Mouse (Mus musculus): ENCODE measurements around the gene Treh. TPM values are rescaled to one million over a fixed set of nuclear protein-coding genes. Genes with fewer than 3 reads are reported as not detected.

Gene Treh
- polyA plus RNA-seq, 1 experiment from 2014 or later = 2.2 TPM

DNA sequence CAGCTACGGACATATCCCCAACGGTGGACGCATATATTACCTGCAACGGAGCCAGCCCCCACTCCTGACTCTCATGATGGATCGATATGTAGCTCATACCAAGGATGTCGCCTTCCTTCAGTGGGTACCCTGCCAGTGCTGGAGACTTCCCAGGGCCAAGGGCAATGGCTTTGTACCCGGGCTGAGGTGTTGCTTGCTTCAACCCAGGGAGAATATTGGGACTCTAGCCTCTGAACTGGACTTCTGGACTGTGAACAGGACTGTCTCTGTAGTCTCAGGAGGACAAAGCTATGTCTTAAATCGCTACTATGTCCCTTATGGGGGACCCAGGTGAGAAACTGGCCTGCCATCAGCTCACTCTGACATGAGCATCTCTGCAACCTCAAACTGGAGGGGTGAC lies 10.0 kb downstream of the Treh start:
- H3K27ac ChIP-seq = no peak overlapping the region
- H3K9ac ChIP-seq (ENCODE audit: low read depth, low read length) = no peak overlapping the region
- no peak overlapping the region for H3K4me2 ChIP-seq (ENCODE audit: low read length)
- peaks cover 7% of the 10 kb centered on the region; the same call in 1 of the 2 replicates for H3K36me3 ChIP-seq (ENCODE audit: insufficient read depth, low read length)
- no peaks in the 10 kb centered on the region for H3K27me3 ChIP-seq (ENCODE audit: insufficient read depth, low read length)
- ATAC-seq (replicated peaks; ENCODE audit: low FRiP score, low read depth) = no peak
- TF ChIP-seq CTCF (IDR thresholded peaks at IDR 0.05; ENCODE audit: low read depth) = no peak
- H3K4me1 ChIP-seq (replicated peaks; ENCODE audit: insufficient read depth, low read length) = peaks cover 7% of the 10 kb centered on the region
- no peaks in the 10 kb centered on the region for H3K9me3 ChIP-seq (replicated peaks; ENCODE audit: low read length)
- DNase-seq (ENCODE audit: low spot score) = no peak
- WGBS = 86% methylated on average over 8 of the region's 8 CpGs
- no peak overlapping the region for H3K4me3 ChIP-seq (replicated peaks; ENCODE audit: low read depth, low read length)

DNA sequence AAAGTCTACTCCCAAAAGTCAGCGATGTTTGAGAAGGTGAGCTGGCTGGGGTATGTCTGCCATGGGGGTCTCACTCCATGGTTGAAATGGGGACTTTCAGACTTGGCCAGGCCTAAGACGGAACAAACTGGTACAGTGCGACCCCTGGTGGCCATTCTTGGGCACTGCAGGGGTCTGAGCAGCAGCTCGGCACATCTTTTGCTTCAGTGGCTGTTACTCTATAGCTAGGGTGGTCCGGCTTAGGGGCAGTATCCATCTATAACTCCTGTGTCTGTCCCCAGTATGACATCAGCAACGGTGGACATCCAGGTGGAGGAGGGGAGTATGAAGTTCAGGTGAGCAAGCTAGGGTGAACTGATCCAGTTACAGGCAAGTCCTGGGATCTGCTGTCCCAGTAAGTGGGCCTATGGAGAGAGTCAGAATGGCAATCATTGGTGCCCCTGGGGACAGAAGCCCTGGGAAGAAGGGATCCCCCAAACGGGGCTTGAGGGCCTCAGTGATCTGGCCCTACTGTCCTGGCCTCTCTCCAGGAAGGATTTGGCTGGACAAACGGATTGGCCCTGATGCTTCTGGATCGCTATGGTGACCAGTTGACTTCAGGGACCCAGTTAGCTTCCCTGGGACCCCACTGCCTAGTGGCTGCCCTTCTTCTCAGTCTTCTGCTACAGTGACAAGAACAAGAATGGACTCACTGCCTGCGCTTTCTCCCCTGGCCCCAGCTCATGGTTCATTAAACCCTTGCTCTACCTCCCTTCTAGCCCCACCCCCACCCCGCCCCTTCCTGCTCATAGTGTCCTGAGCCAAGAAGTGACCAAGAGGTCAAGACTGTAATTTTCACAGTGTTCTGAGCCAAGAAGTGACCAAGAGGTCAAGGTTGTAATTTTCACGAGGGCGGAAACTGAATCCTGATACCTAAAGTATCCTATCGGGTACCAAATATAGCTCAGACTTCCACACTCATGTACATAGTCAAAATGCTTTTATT lies 12.6 kb downstream of the Treh start:
- DNase-seq (ENCODE audit: low spot score) (peak; percentile 85), ATAC-seq (replicated peaks; ENCODE audit: low FRiP score, low read depth) (peak; percentile 44; the same call in 1 of the 2 replicates)
- Histone ChIP-seq H3K36me3 (ENCODE audit: insufficient read depth, low read length) (peaks cover 21% of the 10 kb centered on the region; the same call in 1 of the 2 replicates), H3K4me2 (ENCODE audit: low read length) (no peak overlapping the region), H3K4me3 (replicated peaks; ENCODE audit: low read depth, low read length) (no peak overlapping the region), H3K4me1 (replicated peaks; ENCODE audit: insufficient read depth, low read length) (peaks cover 7% of the 10 kb centered on the region), H3K27ac (peak overlapping the region; percentile 33; the same call in 1 of the 2 replicates), H3K9me3 (replicated peaks; ENCODE audit: low read length) (no peaks in the 10 kb centered on the region), H3K9ac (ENCODE audit: low read depth, low read length) (no peak overlapping the region), H3K27me3 (ENCODE audit: insufficient read depth, low read length) (no peaks in the 10 kb centered on the region)
- 14% methylated on average over 14 of the region's 14 CpGs for WGBS
- TF ChIP-seq CTCF (IDR thresholded peaks at IDR 0.05; ENCODE audit: low read depth) = peak; percentile 99

DNA sequence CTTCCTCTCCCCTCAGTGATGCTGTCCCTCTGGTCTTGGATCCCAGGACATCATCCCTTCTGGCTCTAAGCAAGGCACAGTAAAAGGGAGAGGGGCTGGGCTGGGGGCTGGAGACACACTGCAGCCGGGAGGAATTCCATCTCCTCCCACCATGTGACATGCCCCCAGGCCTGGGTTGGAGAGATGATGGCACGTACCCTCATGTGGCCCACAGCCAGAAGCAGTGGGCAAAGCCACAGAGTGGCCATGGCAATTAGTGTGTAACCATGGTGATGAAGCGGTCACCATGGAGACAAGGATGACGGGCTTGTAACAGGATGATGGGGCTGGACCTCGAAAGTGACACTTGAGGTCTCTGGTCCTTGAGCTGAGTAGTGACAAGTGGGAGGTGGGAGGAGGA lies 13.6 kb downstream of the Treh start:
- peaks cover 21% of the 10 kb centered on the region; the same call in 1 of the 2 replicates for H3K36me3 ChIP-seq (ENCODE audit: insufficient read depth, low read length)
- TF ChIP-seq CTCF (IDR thresholded peaks at IDR 0.05; ENCODE audit: low read depth) = no peak
- 49% methylated on average over 5 of the region's 5 CpGs for WGBS
- peak overlapping the region; percentile 1; the same call in 1 of the 2 replicates for H3K27ac ChIP-seq
- DNase-seq (ENCODE audit: low spot score) = no peak
- H3K4me1 ChIP-seq (replicated peaks; ENCODE audit: insufficient read depth, low read length) = peaks cover 7% of the 10 kb centered on the region
- H3K9ac ChIP-seq (ENCODE audit: low read depth, low read length) = no peak overlapping the region
- no peak overlapping the region for H3K4me2 ChIP-seq (ENCODE audit: low read length)
- no peaks in the 10 kb centered on the region for H3K27me3 ChIP-seq (ENCODE audit: insufficient read depth, low read length)
- H3K9me3 ChIP-seq (replicated peaks; ENCODE audit: low read length) = no peaks in the 10 kb centered on the region
- no peak overlapping the region for H3K4me3 ChIP-seq (replicated peaks; ENCODE audit: low read depth, low read length)
- ATAC-seq (replicated peaks; ENCODE audit: low FRiP score, low read depth) = no peak

DNA sequence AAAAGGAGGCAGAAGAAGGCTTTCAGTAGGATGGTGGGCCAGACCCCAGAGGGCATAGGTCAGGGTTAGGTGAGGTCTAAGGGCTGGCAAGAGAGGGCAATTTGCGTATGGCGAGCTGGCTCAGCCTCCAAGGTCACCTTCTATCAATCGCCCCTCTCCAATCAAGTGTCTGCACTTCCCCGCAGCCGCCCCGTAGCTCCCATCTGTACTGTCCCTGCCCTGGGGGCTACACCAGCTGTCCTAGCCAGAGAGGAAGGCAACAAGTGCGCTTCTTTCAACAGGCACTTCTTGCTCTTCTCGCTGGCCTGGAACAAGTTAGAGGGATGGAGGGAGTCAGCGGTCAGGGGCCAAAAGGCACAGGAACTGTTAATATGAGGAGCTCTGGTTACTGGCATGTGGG lies 15.0 kb downstream of the Treh start:
- H3K9ac ChIP-seq (ENCODE audit: low read depth, low read length) = no peak overlapping the region

GRCm38 (mm10) chr9:44690641-44691040 lies 17.6 kb downstream of the Treh start:
- no peak for TF ChIP-seq CTCF (IDR thresholded peaks at IDR 0.05; ENCODE audit: low read depth)
- Histone ChIP-seq H3K4me2 (ENCODE audit: low read length) (no peak overlapping the region), H3K4me3 (replicated peaks; ENCODE audit: low read depth, low read length) (no peak overlapping the region), H3K4me1 (replicated peaks; ENCODE audit: insufficient read depth, low read length) (peaks cover 4% of the 10 kb centered on the region), H3K27me3 (ENCODE audit: insufficient read depth, low read length) (no peaks in the 10 kb centered on the region), H3K9ac (ENCODE audit: low read depth, low read length) (no peak overlapping the region), H3K27ac (no peak overlapping the region), H3K36me3 (ENCODE audit: insufficient read depth, low read length) (peaks cover 45% of the 10 kb centered on the region), H3K9me3 (replicated peaks; ENCODE audit: low read length) (no peaks in the 10 kb centered on the region)
- DNase-seq (ENCODE audit: low spot score) = peak; percentile 32
- WGBS = 32% methylated on average over 7 of the region's 7 CpGs
- ATAC-seq (replicated peaks; ENCODE audit: low FRiP score, low read depth) = no peak

More for the DNA sequence above, 15.0 kb downstream of the Treh start:
- H3K27ac ChIP-seq = no peak overlapping the region
- WGBS = 64% methylated on average over 9 of the region's 9 CpGs
- H3K27me3 ChIP-seq (ENCODE audit: insufficient read depth, low read length) = no peaks in the 10 kb centered on the region
- H3K9me3 ChIP-seq (replicated peaks; ENCODE audit: low read length) = no peaks in the 10 kb centered on the region
- H3K4me2 ChIP-seq (ENCODE audit: low read length) = no peak overlapping the region
- no peak for DNase-seq (ENCODE audit: low spot score)
- peaks cover 7% of the 10 kb centered on the region for H3K4me1 ChIP-seq (replicated peaks; ENCODE audit: insufficient read depth, low read length)
- no peak for ATAC-seq (replicated peaks; ENCODE audit: low FRiP score, low read depth)
- no peak overlapping the region for H3K4me3 ChIP-seq (replicated peaks; ENCODE audit: low read depth, low read length)
- H3K36me3 ChIP-seq (ENCODE audit: insufficient read depth, low read length) = peaks cover 23% of the 10 kb centered on the region
- TF ChIP-seq CTCF (IDR thresholded peaks at IDR 0.05; ENCODE audit: low read depth) = no peak

GRCm38 (mm10) chr9:44691671-44692520 lies 18.9 kb downstream of the Treh start:
- Histone ChIP-seq H3K9me3 (replicated peaks; ENCODE audit: low read length) (no peaks in the 10 kb centered on the region), H3K27ac (no peak overlapping the region), H3K4me3 (replicated peaks; ENCODE audit: low read depth, low read length) (no peak overlapping the region), H3K27me3 (ENCODE audit: insufficient read depth, low read length) (no peaks in the 10 kb centered on the region), H3K4me2 (ENCODE audit: low read length) (no peak overlapping the region), H3K9ac (ENCODE audit: low read depth, low read length) (no peak overlapping the region), H3K36me3 (ENCODE audit: insufficient read depth, low read length) (peaks cover 55% of the 10 kb centered on the region), H3K4me1 (replicated peaks; ENCODE audit: insufficient read depth, low read length) (no peaks in the 10 kb centered on the region)
- DNase-seq (ENCODE audit: low spot score) = peak; percentile 73
- ATAC-seq (replicated peaks; ENCODE audit: low FRiP score, low read depth) = peak; percentile 33; the same call in 1 of the 2 replicates
- WGBS = 57% methylated on average over 21 of the region's 21 CpGs
- no peak for TF ChIP-seq CTCF (IDR thresholded peaks at IDR 0.05; ENCODE audit: low read depth)

Measured in kidney, postnatal 0 days (tissue).